Mouse (Mus musculus): ENCODE results near the gene Cbx6. TPM values are rescaled to one million over a fixed set of nuclear protein-coding genes. Genes with fewer than 3 reads are reported as not detected.

Cbx6 gene
- polyA plus RNA-seq, 1 experiment from 2014 or later = 50.4 TPM

- Histone ChIP-seq H3K36me3 (no peaks in the 10 kb centered on the region), H3K9me3 (replicated peaks) (no peaks in the 10 kb centered on the region), H3K27me3 (peaks cover 47% of the 10 kb centered on the region), H3K4me1 (no peaks in the 10 kb centered on the region), H3K4me2 (no peak overlapping the region), H3K27ac (no peak overlapping the region), H3K9ac (no peak overlapping the region), H3K4me3 (replicated peaks) (no peak overlapping the region)
- ATAC-seq (replicated peaks; ENCODE audit: low FRiP score) = no peak
- WGBS = 64% methylated on average over 4 of the region's 4 CpGs
Measured at GRCm38 (mm10) chr15:79810997-79811396, 23.5 kb downstream of the Cbx6 start.

GRCm38 (mm10) chr15:79810061-79810460, 24.4 kb downstream of the Cbx6 start:
- H3K9me3 ChIP-seq (replicated peaks) = no peaks in the 10 kb centered on the region
- no peak overlapping the region for H3K4me2 ChIP-seq
- 60% methylated on average over 3 of the region's 3 CpGs for WGBS
- peaks cover 3% of the 10 kb centered on the region for H3K4me1 ChIP-seq
- no peak overlapping the region for H3K27ac ChIP-seq
- H3K4me3 ChIP-seq (replicated peaks) = no peak overlapping the region
- H3K9ac ChIP-seq = no peak overlapping the region
- H3K36me3 ChIP-seq = no peaks in the 10 kb centered on the region
- no peak for ATAC-seq (replicated peaks; ENCODE audit: low FRiP score)
- H3K27me3 ChIP-seq = peaks cover 56% of the 10 kb centered on the region

- H3K36me3 ChIP-seq = no peaks in the 10 kb centered on the region
- H3K9me3 ChIP-seq (replicated peaks) = no peaks in the 10 kb centered on the region
- H3K9ac ChIP-seq = no peak overlapping the region
- no peak for ATAC-seq (replicated peaks; ENCODE audit: low FRiP score)
- H3K4me1 ChIP-seq = peaks cover 17% of the 10 kb centered on the region
- H3K27me3 ChIP-seq = peaks cover 70% of the 10 kb centered on the region
- H3K4me3 ChIP-seq (replicated peaks) = no peak overlapping the region
- no peak overlapping the region for H3K27ac ChIP-seq
- WGBS = 56% methylated on average over 5 of the region's 5 CpGs
- H3K4me2 ChIP-seq = no peak overlapping the region
Measured at GRCm38 (mm10) chr15:79808658-79809057, 25.8 kb downstream of the Cbx6 start.

GRCm38 (mm10) chr15:79808114-79808513, 26.4 kb downstream of the Cbx6 start:
- no peak overlapping the region for H3K9ac ChIP-seq
- no peak for ATAC-seq (replicated peaks; ENCODE audit: low FRiP score)
- no peaks in the 10 kb centered on the region for H3K36me3 ChIP-seq
- no peak overlapping the region for H3K4me3 ChIP-seq (replicated peaks)
- peaks cover 22% of the 10 kb centered on the region for H3K4me1 ChIP-seq
- H3K27me3 ChIP-seq = peaks cover 76% of the 10 kb centered on the region
- no peak overlapping the region for H3K27ac ChIP-seq
- no peaks in the 10 kb centered on the region for H3K9me3 ChIP-seq (replicated peaks)
- WGBS = 37% methylated on average over 5 of the region's 5 CpGs
- no peak overlapping the region for H3K4me2 ChIP-seq

- 51% methylated on average over 1 of the region's 1 CpGs for WGBS
Measured at GRCm38 (mm10) chr15:79807050-79807449, 27.4 kb downstream of the Cbx6 start.

GRCm38 (mm10) chr15:79805246-79805645, 29.2 kb downstream of the Cbx6 start:
- H3K27ac ChIP-seq = no peak overlapping the region
- ATAC-seq (replicated peaks; ENCODE audit: low FRiP score) = no peak
- peaks cover 99% of the 10 kb centered on the region for H3K27me3 ChIP-seq
- peak overlapping the region; percentile 65 for H3K4me3 ChIP-seq (replicated peaks)
- WGBS = 23% methylated on average over 8 of the region's 8 CpGs
- H3K9ac ChIP-seq = no peak overlapping the region
- H3K36me3 ChIP-seq = no peaks in the 10 kb centered on the region
- H3K4me1 ChIP-seq = peaks cover 22% of the 10 kb centered on the region
- H3K9me3 ChIP-seq (replicated peaks) = no peaks in the 10 kb centered on the region
- peak overlapping the region; percentile 98 for H3K4me2 ChIP-seq

More at GRCm38 (mm10) chr15:79807050-79807449, 27.4 kb downstream of the Cbx6 start:
- Histone ChIP-seq H3K9ac (no peak overlapping the region), H3K9me3 (replicated peaks) (no peaks in the 10 kb centered on the region), H3K36me3 (no peaks in the 10 kb centered on the region), H3K4me3 (replicated peaks) (no peak overlapping the region), H3K27me3 (peaks cover 86% of the 10 kb centered on the region), H3K4me1 (peaks cover 22% of the 10 kb centered on the region), H3K4me2 (no peak overlapping the region), H3K27ac (no peak overlapping the region)
- ATAC-seq (replicated peaks; ENCODE audit: low FRiP score) = no peak

- Histone ChIP-seq H3K27me3 (peaks cover 97% of the 10 kb centered on the region), H3K4me2 (peak within 1 kb of the TSS; percentile 98), H3K27ac (no peak within 1 kb of the TSS), H3K4me3 (replicated peaks) (peak within 1 kb of the TSS; percentile 65), H3K9ac (peak within 1 kb of the TSS; percentile 54), H3K9me3 (replicated peaks) (no peaks in the 10 kb centered on the region), H3K4me1 (peaks cover 22% of the 10 kb centered on the region), H3K36me3 (no peaks in the 10 kb centered on the region)
- under 1% methylated on average over 75 of the region's 91 CpGs for WGBS
- peak; percentile 77 for ATAC-seq (replicated peaks; ENCODE audit: low FRiP score)
Measured at GRCm38 (mm10) chr15:79804352-79805071, 30.0 kb downstream of the Cbx6 start, which contains the start of gene Nptxr. TSS of gene Nptxr (minus strand) at chr15:79804766.

GRCm38 (mm10) chr15:79803533-79804351, 30.7 kb downstream of the Cbx6 start:
- WGBS = 5% methylated on average over 80 of the region's 81 CpGs
- peak overlapping the region; percentile 65 for H3K4me3 ChIP-seq (replicated peaks)
- peaks cover 22% of the 10 kb centered on the region for H3K4me1 ChIP-seq
- H3K9ac ChIP-seq = peak overlapping the region; percentile 54
- no peak overlapping the region for H3K27ac ChIP-seq
- no peaks in the 10 kb centered on the region for H3K36me3 ChIP-seq
- peak; percentile 59; the same call in 1 of the 2 replicates for ATAC-seq (replicated peaks; ENCODE audit: low FRiP score)
- no peaks in the 10 kb centered on the region for H3K9me3 ChIP-seq (replicated peaks)
- peak overlapping the region; percentile 98 for H3K4me2 ChIP-seq
- peaks cover 89% of the 10 kb centered on the region for H3K27me3 ChIP-seq

GRCm38 (mm10) chr15:79802304-79802703, 32.2 kb downstream of the Cbx6 start:
- Histone ChIP-seq H3K9me3 (replicated peaks) (no peaks in the 10 kb centered on the region), H3K4me3 (replicated peaks) (no peak overlapping the region), H3K36me3 (no peaks in the 10 kb centered on the region), H3K27ac (no peak overlapping the region), H3K4me1 (peaks cover 22% of the 10 kb centered on the region), H3K9ac (no peak overlapping the region), H3K4me2 (no peak overlapping the region), H3K27me3 (peaks cover 75% of the 10 kb centered on the region)
- WGBS = 67% methylated on average over 4 of the region's 4 CpGs
- ATAC-seq (replicated peaks; ENCODE audit: low FRiP score) = no peak

GRCm38 (mm10) chr15:79801646-79802045, 32.8 kb downstream of the Cbx6 start:
- WGBS = 68% methylated on average over 2 of the region's 2 CpGs
- Histone ChIP-seq H3K27ac (no peak overlapping the region), H3K4me1 (peaks cover 22% of the 10 kb centered on the region), H3K4me2 (no peak overlapping the region), H3K4me3 (replicated peaks) (no peak overlapping the region), H3K27me3 (peaks cover 68% of the 10 kb centered on the region), H3K9ac (no peak overlapping the region), H3K36me3 (no peaks in the 10 kb centered on the region), H3K9me3 (replicated peaks) (no peaks in the 10 kb centered on the region)
- ATAC-seq (replicated peaks; ENCODE audit: low FRiP score) = no peak

- 60% methylated on average over 11 of the region's 11 CpGs for WGBS
- Histone ChIP-seq H3K27me3 (peaks cover 59% of the 10 kb centered on the region), H3K4me3 (replicated peaks) (no peak overlapping the region), H3K36me3 (no peaks in the 10 kb centered on the region), H3K9me3 (replicated peaks) (no peaks in the 10 kb centered on the region), H3K27ac (no peak overlapping the region), H3K4me1 (peaks cover 22% of the 10 kb centered on the region), H3K9ac (no peak overlapping the region), H3K4me2 (no peak overlapping the region)
- ATAC-seq (replicated peaks; ENCODE audit: low FRiP score) = no peak
Measured at GRCm38 (mm10) chr15:79800701-79801100, 33.8 kb downstream of the Cbx6 start.

GRCm38 (mm10) chr15:79798591-79798990, 35.9 kb downstream of the Cbx6 start:
- no peak overlapping the region for H3K4me3 ChIP-seq (replicated peaks)
- ATAC-seq (replicated peaks; ENCODE audit: low FRiP score) = no peak
- H3K36me3 ChIP-seq = no peaks in the 10 kb centered on the region
- peaks cover 45% of the 10 kb centered on the region for H3K27me3 ChIP-seq
- no peaks in the 10 kb centered on the region for H3K9me3 ChIP-seq (replicated peaks)
- H3K27ac ChIP-seq = no peak overlapping the region
- H3K4me2 ChIP-seq = no peak overlapping the region
- H3K4me1 ChIP-seq = peaks cover 5% of the 10 kb centered on the region
- WGBS = 85% methylated on average over 10 of the region's 10 CpGs
- H3K9ac ChIP-seq = no peak overlapping the region
